Mouse (Mus musculus) heart, embryonic 15.5 days (tissue): ENCODE data around the gene Slc24a1. TPM values are rescaled to one million over a fixed set of nuclear protein-coding genes. Genes with fewer than 3 reads are reported as not detected.

Experiments used
- ATAC-seq: fragments of 200-750 bp; cut with Nextera tagmentation; replicated peaks from 2 replicates; pipeline ENCODE4 v1.8.0; 2017; ENCODE audit warnings: low read depth, moderate TSS enrichment; ENCODE audit not compliant: insufficient number of reproducible peaks, insufficient read depth, low FRiP score
- H3K27ac ChIP-seq: fragments of 300-500 bp; sonication (generic); 2 replicates; pipeline ENCODE4 v1.5.1; 2015; ENCODE audit warnings: mild to moderate bottlenecking, inconsistent platforms
- H3K27me3 ChIP-seq: fragments of 300-500 bp; sonication (generic); 2 replicates; pipeline ENCODE4 v1.6.1; 2015; ENCODE audit warnings: inconsistent platforms
- H3K36me3 ChIP-seq: fragments of 300-500 bp; sonication (generic); 2 replicates; pipeline ENCODE4 v1.6.1; 2015; ENCODE audit warnings: mild to moderate bottlenecking, inconsistent platforms
- H3K4me1 ChIP-seq: fragments of 300-500 bp; sonication (generic); replicated peaks from 2 replicates; pipeline ENCODE4 v1.6.1; 2015; ENCODE audit warnings: inconsistent platforms
- H3K4me2 ChIP-seq: fragments of 300-500 bp; sonication (generic); 2 replicates; pipeline ENCODE4 v1.6.1; 2015; ENCODE audit warnings: inconsistent platforms, mild to moderate bottlenecking, moderate library complexity
- H3K4me3 ChIP-seq: fragments of 300-500 bp; sonication (generic); 2 replicates; pipeline ENCODE4 v1.5.1; 2015; ENCODE audit warnings: mild to moderate bottlenecking, inconsistent platforms
- H3K9ac ChIP-seq: fragments of 300-500 bp; sonication (generic); 2 replicates; pipeline ENCODE4 v1.6.1; 2015; ENCODE audit warnings: mild to moderate bottlenecking, inconsistent platforms
- H3K9me3 ChIP-seq: fragments of 300-500 bp; sonication (generic); replicated peaks from 2 replicates; pipeline ENCODE4 v1.6.1; 2016; ENCODE audit warnings: inconsistent platforms
- WGBS: fragments of 180-500 bp; shearing (Covaris S2); methylation state at CpG from one replicate; pipeline ENCODE4 v1.1.7; 2015; ENCODE audit warnings: mixed read lengths; 5-methylcytosine and 5-hydroxymethylcytosine counted together
- microRNA-seq: library from miRNA; unstranded; fragments of <30 nt; microRNA quantifications from one replicate; pipeline ENCODE4, GENCODE M21; 2016
- polyA plus RNA-seq: library from polyadenylated mRNA; unstranded; fragments of >200 nt; fragmentation: Nextera tagmentation; extraction: Ambion mirVana; gene quantifications from 2 replicates; pipeline ENCODE4 v1.2.1, GENCODE M21; 2015

Gene Slc24a1
- polyA plus RNA-seq, 1 experiment from 2014 or later, result 0.03 TPM

- no peak overlapping the region for H3K9ac ChIP-seq
- WGBS, result 83% methylated on average over 14 of the region's 14 CpGs
- H3K4me1 ChIP-seq, result no peaks in the 10 kb centered on the region
- peaks cover 14% of the 10 kb centered on the region; the same call in 1 of the 2 replicates for H3K36me3 ChIP-seq
- no peaks in the 10 kb centered on the region for H3K27me3 ChIP-seq
- H3K27ac ChIP-seq, result no peak overlapping the region
- H3K9me3 ChIP-seq, result no peaks in the 10 kb centered on the region
- H3K4me2 ChIP-seq, result no peak overlapping the region
- H3K4me3 ChIP-seq, result no peak overlapping the region
- no peak for ATAC-seq
These were observed 46.3 kb downstream of the Slc24a1 start for GRCm38 (mm10) chr9:64904917-64905640.

- H3K9me3 ChIP-seq, result no peaks in the 10 kb centered on the region
- H3K4me1 ChIP-seq, result no peaks in the 10 kb centered on the region
- WGBS, result 53% methylated on average over 3 of the region's 3 CpGs
- ATAC-seq, result no peak
- no peak overlapping the region for H3K9ac ChIP-seq
- H3K27ac ChIP-seq, result no peak overlapping the region
- no peak overlapping the region for H3K4me3 ChIP-seq
- H3K27me3 ChIP-seq, result no peaks in the 10 kb centered on the region
- H3K36me3 ChIP-seq, result 0 out of 2 replicates have a peak, but pooled peaks cover 10% of the 10 kb centered on the region
- no peak overlapping the region for H3K4me2 ChIP-seq
These were observed 48.0 kb downstream of the Slc24a1 start for GRCm38 (mm10) chr9:64903386-64903785.

DNA sequence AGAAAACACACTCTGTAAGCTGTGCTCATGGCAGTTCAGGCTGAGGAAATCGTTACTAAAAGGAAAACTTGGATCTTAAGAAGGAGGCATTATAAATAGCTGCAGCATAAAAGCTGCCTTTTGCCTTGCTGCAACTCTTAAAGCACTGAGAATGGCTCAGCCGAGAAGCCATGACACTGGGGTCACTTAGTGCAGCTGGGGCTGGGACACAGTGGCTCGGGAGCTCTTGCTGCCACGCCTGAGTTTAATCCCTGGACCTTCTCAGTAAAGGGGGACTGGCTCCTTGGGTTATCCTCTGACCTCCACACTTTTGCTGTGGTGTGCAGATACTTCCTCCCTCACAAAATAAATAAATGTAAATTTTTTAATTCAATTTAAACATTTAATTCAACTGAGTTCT lies 48.5 kb downstream of the Slc24a1 start:
- no peak overlapping the region for H3K9ac ChIP-seq
- H3K4me3 ChIP-seq, result no peak overlapping the region
- H3K4me1 ChIP-seq, result no peaks in the 10 kb centered on the region
- WGBS, result 37% methylated on average over 4 of the region's 4 CpGs
- H3K27ac ChIP-seq, result no peak overlapping the region
- H3K27me3 ChIP-seq, result no peaks in the 10 kb centered on the region
- H3K9me3 ChIP-seq, result no peaks in the 10 kb centered on the region
- no peak overlapping the region for H3K4me2 ChIP-seq
- 0 out of 2 replicates have a peak, but pooled peaks cover 10% of the 10 kb centered on the region for H3K36me3 ChIP-seq
- no peak for ATAC-seq

DNA sequence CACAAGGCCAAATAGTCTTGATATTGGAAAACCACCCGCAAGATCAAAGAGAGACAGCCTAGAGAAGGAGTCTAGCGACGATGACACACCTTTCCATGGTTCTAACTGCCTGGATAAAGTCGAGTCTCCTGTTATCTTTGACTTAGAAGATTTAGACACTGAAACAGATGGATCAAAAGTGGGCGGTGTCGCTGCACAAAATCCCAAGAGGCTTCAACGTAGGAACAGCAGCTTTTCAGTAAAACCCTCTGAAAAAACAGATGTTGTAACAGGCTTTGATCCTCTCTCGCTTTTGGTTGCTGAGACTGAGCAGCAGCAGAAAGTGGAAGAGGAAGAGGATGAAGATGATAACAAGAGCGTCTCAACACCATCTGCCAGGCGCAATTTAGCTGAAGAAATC lies 54.8 kb downstream of the Slc24a1 start:
- Histone ChIP-seq H3K27me3 (no peaks in the 10 kb centered on the region), H3K36me3 (peaks cover 11% of the 10 kb centered on the region), H3K9ac (no peak overlapping the region), H3K9me3 (no peaks in the 10 kb centered on the region), H3K27ac (no peak overlapping the region), H3K4me1 (no peaks in the 10 kb centered on the region), H3K4me2 (no peak overlapping the region), H3K4me3 (no peak overlapping the region)
- no peak for ATAC-seq
- 86% methylated on average over 10 of the region's 10 CpGs for WGBS

- no peaks in the 10 kb centered on the region for H3K4me1 ChIP-seq
- no peaks in the 10 kb centered on the region for H3K27me3 ChIP-seq
- H3K9ac ChIP-seq, result no peak overlapping the region
- no peak overlapping the region for H3K4me2 ChIP-seq
- H3K27ac ChIP-seq, result no peak overlapping the region
- WGBS, result 79% methylated on average over 5 of the region's 5 CpGs
- H3K36me3 ChIP-seq, result no peaks in the 10 kb centered on the region
- no peak for ATAC-seq
- no peaks in the 10 kb centered on the region for H3K9me3 ChIP-seq
- no peak overlapping the region for H3K4me3 ChIP-seq
These were observed 65.4 kb downstream of the Slc24a1 start for GRCm38 (mm10) chr9:64886008-64886407.

Small RNA genes within 50 kb of the gene (microRNA-seq; reads per million reads assigned to microRNA genes)
- not detected for gene Gm25640

Other genes starting within 250 kb of the Slc24a1 start
- gene Rab11a, start 213.8 kb downstream of the Slc24a1 start, polyA plus RNA-seq, result 277 and 323 TPM in 2 replicates
- gene Dennd4a, start 140.3 kb downstream of the Slc24a1 start, polyA plus RNA-seq, result 4.8 and 7.9 TPM in 2 replicates
- gene Ints14, start 9.3 kb upstream of the Slc24a1 start, polyA plus RNA-seq, result 32.5 and 36.9 TPM in 2 replicates
- 46.2 and 53.0 TPM in 2 replicates for gene Hacd3, start 70.1 kb upstream of the Slc24a1 start, polyA plus RNA-seq
- gene Dpp8, start 80.8 kb upstream of the Slc24a1 start, polyA plus RNA-seq, result 25.9 and 30.7 TPM in 2 replicates
- 9.1 and 13.0 TPM in 2 replicates for gene Igdcc4, start 149.9 kb upstream of the Slc24a1 start, polyA plus RNA-seq
- 0.19 and 0.71 TPM in 2 replicates for gene Igdcc3, start 189.6 kb upstream of the Slc24a1 start, polyA plus RNA-seq
- 5.3 and 5.8 TPM in 2 replicates for gene Parp16, start 243.7 kb upstream of the Slc24a1 start, polyA plus RNA-seq